Mouse (Mus musculus): Measurements from ENCODE around the gene Mboat2.

- no peak for TF ChIP-seq POLR2A (IDR thresholded peaks at IDR 0.05; ENCODE audit: control insufficient read depth, low read depth, low read length)
- TF ChIP-seq CTCF (IDR thresholded peaks at IDR 0.05; ENCODE audit: control insufficient read depth, insufficient read depth, insufficient replicate concordance, low read depth, low read length), result no peak
Measured at GRCm38 (mm10) chr12:24860436-24860835, 29.8 kb downstream of the Mboat2 start.
